Mouse (Mus musculus) kidney, postnatal 14 days (tissue): ENCODE results near the gene Ucp2.

ENCODE experiments used
- DNase-seq: peaks from one replicate; pipeline ENCODE4 v3.0.0; 2022; ENCODE audit warnings: mixed read lengths

Gene Ucp2

DNA sequence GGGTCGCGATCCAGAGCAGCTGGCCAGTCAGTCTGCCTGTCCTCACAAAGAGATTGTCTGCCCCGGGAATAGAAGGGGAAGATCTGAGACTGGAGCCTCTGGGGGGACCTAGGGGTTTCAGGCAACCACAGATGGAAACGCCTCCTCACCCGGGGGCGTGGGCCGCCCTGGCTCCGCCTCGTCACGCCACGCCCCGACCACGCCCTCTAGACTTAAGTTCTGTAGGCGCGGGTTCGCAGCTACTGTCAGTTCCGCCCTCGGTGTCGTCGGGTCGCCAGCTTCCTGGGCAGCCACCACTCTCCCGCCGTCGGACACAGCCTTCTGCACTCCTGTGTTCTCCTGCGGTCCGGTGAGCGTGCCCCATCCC lies at the start of gene Ucp2:
Ucp2 (plus strand) TSS at position 221 of the 367 bp plus-strand sequence.
- DNase-seq = peak; percentile 92

DNA sequence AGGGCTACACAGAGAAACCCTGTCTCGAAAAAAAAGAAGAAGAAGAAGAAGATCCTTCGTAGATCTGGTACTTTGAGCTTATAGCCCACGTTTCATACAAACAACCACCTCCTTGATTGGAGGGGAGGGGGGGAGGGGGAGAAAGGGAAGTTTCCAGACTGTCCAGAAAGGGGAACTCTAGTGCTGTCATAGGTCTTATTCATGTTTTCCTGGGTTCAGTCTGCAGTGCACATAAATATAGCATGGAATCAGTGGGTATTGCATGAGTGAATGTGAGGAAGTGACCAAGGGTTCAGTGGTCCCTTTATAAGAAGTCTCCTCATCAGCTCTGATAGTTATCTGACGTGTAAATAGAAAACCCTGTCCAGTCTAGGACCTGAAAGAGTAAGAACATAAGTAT lies 49.4 kb upstream of the Ucp2 start:
- no peak for DNase-seq

DNA sequence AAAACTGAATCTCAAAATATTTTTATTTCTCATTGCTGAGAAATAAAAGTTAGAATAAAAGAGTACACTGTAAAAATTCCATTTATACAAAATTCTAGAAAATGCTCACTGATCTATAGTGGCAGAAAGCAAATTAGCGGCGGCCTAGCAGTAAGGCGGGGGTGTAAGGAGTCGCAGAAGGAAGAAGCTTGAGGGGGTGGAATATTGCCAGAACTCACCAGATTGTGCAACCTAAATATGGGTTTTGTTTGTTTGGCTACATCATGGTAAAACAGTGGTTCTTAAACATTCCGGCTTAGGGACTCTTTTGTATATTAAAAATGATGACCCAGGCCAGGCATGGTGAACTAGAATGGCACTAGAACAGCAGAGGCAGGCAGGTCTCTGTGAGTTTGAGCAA lies 46.9 kb upstream of the Ucp2 start:
- no peak for DNase-seq

DNA sequence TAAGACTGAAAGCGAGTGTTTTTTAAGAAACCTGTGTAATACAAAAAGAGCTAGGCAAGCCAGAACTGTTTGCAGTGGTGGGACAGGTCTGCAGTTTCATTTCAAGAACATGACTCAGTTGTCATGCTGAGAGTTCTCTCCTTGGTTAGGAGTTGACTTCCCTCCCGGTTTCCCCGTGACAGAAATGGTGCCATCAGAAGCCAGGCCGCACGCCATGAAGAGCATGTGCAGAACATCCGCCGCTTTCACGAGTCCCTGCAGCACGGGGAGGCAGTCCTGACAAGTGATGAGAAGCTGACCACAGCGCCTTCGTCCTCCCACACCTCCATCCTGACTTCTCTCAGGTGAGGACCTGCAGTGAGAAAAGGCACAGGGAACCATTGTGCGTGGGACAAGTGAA lies 44.6 kb upstream of the Ucp2 start:
- no peak for DNase-seq

DNA sequence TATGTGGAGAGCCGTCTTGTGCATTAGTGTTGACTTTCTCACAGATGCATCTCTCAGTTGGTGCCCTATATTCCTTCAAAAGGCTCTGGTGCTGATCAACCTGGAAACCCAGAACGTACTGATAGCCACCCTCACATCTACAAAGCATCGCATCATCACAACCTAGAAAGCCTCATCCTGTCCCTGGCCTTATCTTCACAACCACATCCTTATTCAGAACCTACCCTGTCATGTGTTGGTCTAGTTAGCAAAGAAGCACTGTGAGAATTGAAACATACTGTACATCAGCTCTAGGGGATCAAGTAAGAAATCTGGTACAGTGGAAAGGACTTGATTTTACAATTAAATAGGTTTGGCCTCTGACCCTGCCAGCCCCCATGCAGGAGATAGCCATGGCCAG lies 44.2 kb upstream of the Ucp2 start:
- no peak for DNase-seq

DNA sequence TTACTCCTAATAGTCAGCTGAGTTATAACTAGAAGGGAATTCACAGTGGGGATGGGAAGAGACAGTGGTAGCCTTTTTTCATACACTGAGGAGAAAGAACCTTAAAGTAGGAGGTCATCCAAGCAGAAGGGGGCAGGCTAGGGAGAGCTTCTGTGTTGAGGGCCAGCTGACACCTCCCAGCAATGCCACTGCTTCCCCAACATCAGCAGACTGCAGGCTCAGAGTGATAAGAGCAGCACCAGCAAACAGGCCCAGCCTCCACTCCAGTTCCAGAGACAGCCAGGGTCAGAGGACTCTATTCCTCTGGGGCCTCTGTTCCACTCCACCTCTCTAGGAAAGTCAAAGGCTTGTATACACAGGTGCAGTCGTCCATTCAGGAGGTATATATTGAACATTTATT lies 35.0 kb upstream of the Ucp2 start:
- no peak for DNase-seq

DNA sequence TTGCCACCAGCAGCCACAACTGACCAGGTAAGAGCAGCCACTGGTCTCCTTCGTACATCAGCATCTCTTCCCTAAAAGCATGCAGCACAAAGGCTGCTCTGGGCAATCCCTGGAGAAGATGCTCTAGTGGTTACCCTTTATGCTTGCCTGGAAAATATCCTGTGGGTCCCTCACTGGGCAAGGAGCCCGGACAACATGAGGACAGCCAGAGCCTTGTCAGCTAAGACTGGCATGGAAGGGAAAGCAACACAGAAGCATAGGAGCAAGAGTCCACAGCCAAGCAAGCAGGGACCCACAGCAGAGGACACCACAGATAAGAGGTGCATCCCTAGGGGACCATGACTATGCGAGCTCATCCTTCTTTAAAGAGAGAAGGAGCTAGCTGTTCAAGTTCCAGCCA lies 33.3 kb upstream of the Ucp2 start:
- DNase-seq = no peak

DNA sequence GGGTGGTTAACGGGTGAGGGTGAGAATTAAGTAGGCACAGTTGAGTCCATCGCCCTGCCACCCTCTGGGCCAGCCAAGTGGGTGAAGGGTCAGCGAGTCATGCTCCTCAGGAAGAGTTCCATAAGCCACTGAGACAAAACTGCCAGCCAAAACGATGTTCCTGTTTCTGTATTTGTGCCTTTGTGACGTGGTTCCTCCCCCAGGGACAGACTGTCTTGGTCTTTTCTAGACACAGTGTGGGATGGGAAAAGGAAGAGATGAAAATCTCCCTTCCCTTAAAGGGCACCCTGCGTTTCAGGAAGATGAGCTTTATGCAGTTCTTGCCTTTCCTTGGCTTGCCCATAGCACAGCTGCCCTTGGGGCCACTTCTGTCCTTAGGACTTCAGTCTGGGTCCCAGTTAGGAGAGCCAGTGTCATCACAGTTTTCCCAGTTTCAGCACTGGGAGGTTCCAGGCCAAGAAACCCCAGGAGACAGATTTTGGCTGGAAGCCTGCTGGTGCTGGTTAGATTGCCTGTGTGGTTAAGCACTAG lies 31.5 kb upstream of the Ucp2 start:
- DNase-seq = peak; percentile 79

DNA sequence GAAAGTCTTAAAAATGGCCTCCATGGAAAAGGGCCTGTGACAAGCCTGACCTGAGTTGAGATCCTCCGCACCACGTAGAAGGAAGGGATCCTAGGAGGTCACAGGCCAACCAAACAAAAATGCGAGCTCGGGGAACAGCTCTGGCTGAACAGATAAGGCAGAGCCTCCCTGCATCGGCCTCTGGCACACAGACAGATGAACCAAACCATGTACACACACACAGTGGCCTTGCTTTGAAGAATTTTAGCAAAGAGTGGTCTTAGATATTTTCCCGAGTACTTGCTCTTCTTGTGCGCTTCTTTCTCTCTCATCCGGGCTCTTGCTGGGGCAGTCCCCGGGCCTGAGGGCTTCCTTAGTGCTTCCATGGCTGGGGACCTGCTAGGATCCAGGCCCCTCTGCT lies 29.9 kb upstream of the Ucp2 start:
- no peak for DNase-seq

DNA sequence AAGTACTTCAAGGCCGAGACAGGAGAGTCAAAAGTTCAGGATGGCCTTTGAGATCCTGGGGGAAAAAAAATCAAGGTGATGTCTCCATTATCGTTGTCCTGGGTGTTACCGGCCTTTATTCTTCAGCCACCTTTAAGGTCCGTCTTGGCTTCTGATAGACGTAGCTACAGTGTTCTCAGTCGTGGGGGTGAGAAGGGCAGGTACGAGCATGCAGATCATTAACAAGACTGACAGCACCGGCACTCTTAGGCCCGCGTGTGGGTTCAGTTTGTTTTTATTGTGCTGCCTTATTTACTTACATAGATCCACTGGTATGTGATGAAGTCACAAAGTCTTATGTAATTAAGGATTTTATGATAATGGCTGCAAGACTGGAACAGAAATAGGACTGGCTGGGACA lies 29.4 kb upstream of the Ucp2 start:
- DNase-seq = peak; percentile 63

DNA sequence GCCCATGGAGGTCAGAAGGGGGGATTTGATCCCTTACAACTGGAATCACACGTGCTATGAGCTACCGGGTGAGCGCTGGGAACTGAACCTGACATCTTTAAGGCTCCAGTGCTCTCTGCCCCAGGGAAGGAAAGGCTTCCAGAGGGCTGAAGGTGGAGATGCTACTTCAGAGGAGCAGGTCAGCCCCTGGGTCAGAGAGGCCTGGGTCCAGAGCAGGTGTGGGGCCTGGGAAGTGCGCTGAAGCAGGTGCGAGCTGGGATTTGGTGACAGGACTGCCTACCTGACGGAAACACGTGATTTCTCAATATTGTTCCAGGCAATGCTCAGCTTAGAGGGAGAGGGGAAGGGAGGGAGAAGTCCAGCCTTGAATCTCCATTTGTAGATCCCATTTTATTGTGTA lies 28.9 kb upstream of the Ucp2 start:
- no peak for DNase-seq

DNA sequence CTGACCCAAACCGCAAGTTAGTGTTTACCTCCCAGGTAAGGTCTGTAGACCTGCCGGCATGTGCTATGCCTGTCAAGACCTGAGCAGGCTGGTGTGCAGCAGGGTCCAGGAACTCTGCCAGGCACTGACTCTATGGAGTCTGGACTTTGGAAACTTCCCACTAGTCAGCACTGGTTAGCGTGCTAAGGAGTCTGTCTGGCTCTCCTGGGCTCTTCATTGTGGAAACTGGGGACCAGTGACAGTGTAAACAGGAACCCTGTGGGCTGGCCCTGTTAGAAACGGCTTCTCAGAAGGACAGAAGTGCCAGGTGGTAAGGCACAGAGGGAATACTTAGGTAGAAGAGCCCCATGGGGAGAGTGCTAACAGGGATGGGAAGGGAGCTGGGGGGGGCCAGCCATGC lies 27.9 kb upstream of the Ucp2 start:
- peak; percentile 84 for DNase-seq

DNA sequence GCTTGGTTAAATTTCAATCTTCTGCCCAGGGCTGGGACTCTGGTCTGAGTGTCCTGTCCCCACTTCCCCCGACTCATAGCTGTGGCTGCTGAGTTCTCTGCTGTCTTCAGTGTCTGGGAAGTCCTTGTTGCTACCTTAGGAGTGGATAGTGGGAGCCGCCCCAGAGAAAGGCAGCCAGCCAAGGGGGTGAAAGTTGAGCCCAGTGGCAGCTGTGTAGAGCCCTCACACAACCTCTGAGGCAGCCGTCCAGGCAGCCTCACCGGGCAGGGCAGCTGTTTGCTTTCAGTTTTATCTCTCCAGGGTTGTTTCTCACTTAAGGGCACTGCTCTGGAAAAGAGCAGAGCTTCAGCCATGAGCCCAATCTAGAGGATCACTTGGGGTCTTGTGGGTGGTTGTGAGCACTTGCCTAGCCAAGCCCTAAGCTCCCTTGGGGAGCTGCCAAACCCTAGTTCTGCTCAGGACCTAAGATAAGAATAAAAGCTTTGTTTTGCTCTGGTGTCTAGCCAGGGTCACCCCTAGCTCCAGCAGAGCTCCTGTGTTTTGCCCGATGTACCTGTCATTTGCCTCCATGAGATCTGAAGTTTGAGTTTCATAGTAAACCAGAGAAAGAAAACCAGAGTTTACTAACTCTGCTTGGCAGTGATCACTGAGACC lies 27.4 kb upstream of the Ucp2 start:
- DNase-seq = peak; percentile 91

DNA sequence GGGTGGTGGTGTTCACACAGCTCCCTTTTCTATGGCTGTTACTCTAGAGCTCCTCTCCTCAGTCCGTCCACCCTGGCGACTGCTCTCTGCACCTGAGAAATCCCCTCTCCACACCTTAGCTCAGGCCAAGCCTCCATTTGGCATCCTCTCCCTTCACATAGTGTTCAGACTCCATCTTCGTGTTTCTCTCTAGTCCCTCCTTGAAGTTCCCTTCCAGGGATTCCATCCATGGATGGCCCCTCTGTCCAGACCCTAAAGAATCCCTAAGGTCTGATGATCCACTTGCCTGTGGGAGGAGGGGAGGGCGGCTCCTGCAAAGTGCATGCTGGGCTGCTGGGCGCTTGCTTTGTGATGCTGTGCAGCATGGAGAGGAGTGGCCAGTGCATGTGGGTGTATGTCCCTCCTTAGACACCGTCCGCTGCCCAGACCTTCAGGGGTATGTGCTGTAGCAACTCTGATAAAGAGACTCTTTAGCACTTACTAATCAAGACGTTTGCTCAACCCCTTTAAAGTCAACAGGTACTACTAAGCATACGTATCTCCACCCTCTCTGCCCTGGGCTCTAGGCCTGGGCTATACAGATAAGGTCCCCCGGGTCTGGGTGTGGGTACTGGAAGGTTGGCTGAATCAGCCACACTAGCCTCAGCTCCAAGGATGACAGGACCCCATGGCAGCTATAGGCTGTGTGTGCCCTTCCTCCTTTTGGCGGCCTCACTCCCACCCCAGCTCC lies 26.2 kb upstream of the Ucp2 start:
- no peak for DNase-seq

DNA sequence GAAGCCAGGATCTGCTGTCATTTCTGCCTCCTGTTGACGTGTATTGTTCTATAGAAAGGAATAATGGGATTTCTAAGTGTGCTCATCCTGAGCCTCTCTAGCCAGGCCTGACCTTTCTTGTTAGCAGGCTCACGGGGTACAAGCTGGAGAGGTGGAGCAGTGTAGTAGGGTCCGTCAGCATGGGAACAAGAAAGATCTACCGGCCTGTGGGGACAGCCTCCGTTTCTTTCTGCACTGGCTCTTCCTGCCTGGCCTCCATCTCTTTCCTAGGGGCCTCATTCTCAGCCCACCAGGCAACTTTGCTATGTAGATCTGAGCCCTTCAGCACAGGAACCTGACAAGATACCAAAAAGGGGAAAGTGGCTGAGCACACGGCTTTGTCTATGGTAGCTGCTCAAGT lies 24.4 kb upstream of the Ucp2 start:
- DNase-seq = no peak

DNA sequence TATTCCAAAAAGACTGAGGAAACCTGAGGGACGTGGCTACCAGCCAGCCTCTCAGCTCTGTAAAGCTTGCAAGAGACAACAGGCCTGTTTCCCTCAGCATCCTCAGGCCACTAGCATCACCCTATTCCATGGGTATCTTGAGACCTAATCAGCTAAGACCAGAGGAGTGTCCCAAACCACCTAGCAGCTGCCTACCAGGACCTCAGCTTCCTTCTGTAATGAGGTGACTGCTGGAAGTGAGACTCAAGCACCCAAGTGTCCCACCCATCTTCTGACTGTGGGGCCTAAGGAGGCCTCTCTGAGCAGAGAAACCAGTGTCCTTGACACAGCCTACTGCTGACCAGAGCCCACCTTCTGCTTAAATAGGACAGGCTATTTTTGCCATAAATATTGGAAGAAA lies 23.6 kb upstream of the Ucp2 start:
- no peak for DNase-seq

DNA sequence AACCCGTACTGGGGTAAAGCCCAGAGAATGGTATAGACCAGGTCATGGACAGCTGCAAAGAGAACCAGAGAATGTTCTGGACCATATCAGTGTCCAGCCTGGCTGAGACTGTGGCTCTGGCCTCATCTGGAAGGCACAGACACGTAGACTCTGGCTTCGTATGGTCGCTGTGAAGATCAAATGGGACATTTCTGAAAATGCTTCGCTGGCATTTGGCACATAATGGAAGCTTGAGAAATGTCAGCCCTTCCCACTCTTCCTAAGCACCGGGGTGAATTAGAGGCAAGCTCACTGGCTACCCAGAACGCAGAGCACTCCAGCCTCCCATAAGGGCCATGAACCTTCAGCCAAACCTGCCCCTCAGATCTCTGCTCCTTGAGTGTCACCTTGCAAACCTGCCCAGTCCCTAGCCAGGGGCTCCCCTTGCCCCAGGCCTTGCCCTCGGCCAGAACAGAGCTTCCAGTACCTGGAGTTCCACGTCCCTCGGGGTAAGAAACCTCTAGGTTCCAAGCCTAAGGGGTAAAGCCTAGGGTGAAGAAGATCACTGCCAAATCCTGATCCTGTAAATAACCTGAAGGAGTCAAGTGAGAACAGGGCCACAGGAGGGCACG lies 22.2 kb upstream of the Ucp2 start:
- no peak for DNase-seq

DNA sequence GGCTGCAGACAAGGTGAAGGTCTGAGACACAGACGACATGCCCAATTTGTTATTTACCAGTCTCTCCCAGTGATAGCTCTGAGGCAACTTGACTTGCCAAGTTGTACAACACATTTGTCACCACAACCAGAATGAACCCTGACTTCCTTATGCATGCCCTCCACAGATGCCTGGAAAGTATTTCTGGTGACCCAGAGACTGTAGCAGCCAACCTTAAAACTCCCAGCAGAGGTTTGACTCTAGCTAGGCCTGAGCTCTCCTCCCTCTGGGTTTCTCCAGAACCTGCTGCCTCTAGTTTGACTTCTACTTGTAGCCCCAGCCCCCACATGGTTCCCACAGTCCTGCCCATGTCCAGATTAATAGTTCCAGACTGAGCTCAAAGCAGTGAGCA lies 21.7 kb upstream of the Ucp2 start:
- DNase-seq = no peak

DNA sequence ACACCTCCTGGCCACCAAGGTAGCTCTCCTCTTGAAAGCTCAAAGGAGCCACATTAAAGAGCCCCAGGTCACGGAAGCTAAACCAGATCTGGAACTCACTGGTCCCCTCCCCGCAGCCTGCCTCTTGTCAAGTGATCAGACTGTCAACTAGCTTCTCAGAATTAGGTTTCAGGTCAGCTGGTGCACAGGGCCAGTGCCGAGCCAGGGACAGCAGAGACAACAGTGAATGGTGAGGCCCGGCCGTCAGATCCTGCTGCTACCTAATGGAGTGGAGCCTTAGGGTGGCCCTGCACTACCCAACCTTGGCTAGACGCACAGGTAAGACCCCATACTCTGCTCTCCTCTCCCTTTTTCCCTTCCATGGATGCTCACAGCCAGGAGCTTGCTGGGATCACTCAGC lies 20.4 kb upstream of the Ucp2 start, which contains the start of gene Ucp3:
Ucp3 (plus strand) TSS at position 214 of the 400 bp plus-strand sequence.
- DNase-seq = no peak

DNA sequence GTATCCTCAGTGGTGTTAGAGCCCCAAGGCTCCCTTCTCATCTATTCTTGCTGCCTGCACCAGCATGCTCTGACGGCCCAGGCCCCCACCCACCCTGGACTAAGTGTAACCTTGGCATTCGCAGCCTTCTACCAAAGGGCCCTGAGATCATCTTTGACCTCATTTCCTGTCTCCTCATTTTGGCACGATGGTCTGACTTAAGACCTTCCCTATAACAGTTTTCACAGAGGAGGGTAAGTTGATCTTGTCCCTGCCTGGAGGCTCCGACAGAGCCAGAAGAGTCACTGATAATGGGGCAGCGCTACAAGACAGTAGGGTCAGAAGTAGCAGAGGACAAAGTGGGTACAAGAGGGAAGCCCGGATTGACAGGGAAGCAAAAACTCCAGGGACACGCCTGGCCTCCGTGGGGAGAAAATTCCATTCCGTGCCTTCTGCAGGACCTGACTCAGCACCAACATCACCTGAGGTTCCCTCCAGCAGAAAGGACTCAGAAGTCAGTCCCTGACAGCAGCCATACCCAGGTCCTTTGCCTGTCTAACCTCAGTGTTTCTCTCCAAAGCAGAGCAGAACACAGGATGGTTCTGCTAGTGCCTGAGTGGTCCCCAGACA lies 19.2 kb upstream of the Ucp2 start:
- no peak for DNase-seq

DNA sequence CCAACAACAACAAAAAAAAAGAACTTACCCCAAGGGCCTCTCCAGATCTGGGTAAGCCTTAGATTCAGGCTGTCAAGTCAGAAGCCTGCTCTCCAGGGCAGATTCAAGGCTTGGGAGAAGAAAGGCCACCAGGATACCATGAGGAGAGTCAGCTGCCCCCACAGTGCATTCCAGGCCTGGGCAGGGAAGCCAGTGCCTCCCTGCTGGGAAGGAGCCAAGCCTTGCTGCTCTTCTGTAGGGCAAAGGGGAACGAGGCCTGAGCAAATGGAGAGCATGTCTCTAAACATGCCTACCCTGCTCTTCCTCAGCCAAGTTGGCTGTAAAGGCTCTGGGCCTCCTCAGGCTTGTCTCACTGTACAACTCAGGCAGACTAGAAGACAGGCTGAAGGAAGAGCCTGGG lies 18.5 kb upstream of the Ucp2 start:
- DNase-seq = peak; percentile 81

DNA sequence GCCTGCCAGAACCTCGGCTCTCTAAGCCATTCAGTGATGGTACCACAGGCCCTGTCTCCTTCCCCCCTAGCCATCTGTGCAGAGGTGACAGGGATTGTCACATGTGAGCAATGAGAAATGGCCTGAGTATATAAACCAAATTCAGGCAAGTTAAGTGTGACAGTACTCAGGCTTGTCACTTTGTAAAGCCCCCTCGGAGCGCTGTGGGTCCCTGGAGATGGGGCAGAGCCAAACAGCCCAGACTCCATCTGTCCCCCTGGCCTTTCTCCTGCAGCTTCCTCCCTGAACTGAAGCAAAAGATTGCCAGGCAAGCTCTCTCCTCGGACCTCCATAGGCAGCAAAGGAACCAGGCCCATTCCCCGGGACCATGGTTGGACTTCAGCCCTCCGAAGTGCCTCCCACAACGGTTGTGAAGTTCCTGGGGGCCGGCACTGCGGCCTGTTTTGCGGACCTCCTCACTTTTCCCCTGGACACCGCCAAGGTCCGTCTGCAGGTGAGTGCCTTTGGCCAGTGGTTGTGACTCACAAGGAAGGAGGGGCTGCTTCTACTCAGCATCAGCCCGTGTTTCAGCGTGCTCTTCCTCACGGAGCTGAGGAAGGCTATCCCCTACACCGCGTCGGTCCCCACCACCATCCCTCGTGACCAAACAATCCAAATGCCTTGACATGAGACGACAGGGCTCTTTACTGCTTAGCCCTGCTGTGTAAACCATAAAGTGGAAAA lies 13.9 kb upstream of the Ucp2 start:
- DNase-seq = no peak

DNA sequence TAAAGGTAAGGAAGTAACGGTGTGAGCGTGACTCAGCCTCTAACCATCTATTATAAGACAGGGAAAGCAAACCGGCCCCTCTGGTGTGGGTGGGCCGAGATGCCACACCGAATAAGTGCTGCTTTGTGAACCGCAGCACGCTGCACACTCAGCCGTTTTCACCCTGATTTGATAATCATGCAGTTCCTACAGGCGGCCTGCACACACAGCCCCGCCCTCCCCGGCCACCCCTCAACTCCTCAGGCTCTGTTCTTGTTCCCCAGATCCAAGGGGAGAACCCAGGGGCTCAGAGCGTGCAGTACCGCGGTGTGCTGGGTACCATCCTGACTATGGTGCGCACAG lies 13.3 kb upstream of the Ucp2 start:
- no peak for DNase-seq
